Mouse (Mus musculus) limb, embryonic 12.5 days (tissue): ENCODE measurements at regions not wholly inside any gene's neighbourhood (a gene's known extent, or its start where the extent isn't known, plus 50 kb on each side); places are given as distances from the start of the nearest gene placed in this dataset.

Source experiments
- ATAC-seq: fragments of 200-750 bp; cut with Nextera tagmentation; 2 replicates; pipeline ENCODE4 v1.8.0; 2017; ENCODE audit warnings: low read depth, moderate TSS enrichment; ENCODE audit not compliant: insufficient number of reproducible peaks, insufficient read depth, low FRiP score, low TSS enrichment
- H3K27ac ChIP-seq: fragments of 300-500 bp; sonication (generic); 2 replicates; pipeline ENCODE4 v1.5.1; 2016; ENCODE audit warnings: mild to moderate bottlenecking, moderate library complexity
- H3K27me3 ChIP-seq: fragments of 300-500 bp; sonication (generic); 2 replicates; pipeline ENCODE4 v1.6.1; 2016; ENCODE audit warnings: mild to moderate bottlenecking, moderate library complexity
- H3K36me3 ChIP-seq: fragments of 300-500 bp; sonication (generic); 2 replicates; pipeline ENCODE4 v1.6.1; 2016; ENCODE audit warnings: mild to moderate bottlenecking, moderate library complexity
- H3K4me1 ChIP-seq: fragments of 300-500 bp; sonication (generic); replicated peaks from 2 replicates; pipeline ENCODE4 v1.6.1; 2016
- H3K4me2 ChIP-seq: fragments of 300-500 bp; sonication (generic); 2 replicates; pipeline ENCODE4 v1.6.1; 2016; ENCODE audit warnings: mild to moderate bottlenecking, moderate library complexity
- H3K4me3 ChIP-seq: fragments of 300-500 bp; sonication (generic); replicated peaks from 2 replicates; pipeline ENCODE4 v1.5.1; 2016; ENCODE audit warnings: mild to moderate bottlenecking
- H3K9ac ChIP-seq: fragments of 300-500 bp; sonication (generic); replicated peaks from 2 replicates; pipeline ENCODE4 v1.6.1; 2016; ENCODE audit warnings: mild to moderate bottlenecking, moderate library complexity
- H3K9me3 ChIP-seq: fragments of 300-500 bp; sonication (generic); 2 replicates; pipeline ENCODE4 v1.6.1; 2016; ENCODE audit warnings: mild to moderate bottlenecking, moderate library complexity
- WGBS: fragments of 180-500 bp; shearing (Covaris S2); methylation state at CpG from one replicate; pipeline ENCODE4 v1.1.7; 2016; 5-methylcytosine and 5-hydroxymethylcytosine counted together

GRCm38 (mm10) chr9:111746151-111746550, 56.0 kb upstream of the Stac start:
- H3K9ac ChIP-seq: no peak overlapping the region
- 0 out of 2 replicates have a peak, but pooled peaks cover 2% of the 10 kb centered on the region for H3K4me1 ChIP-seq
- H3K36me3 ChIP-seq: no peaks in the 10 kb centered on the region
- H3K4me2 ChIP-seq: no peak overlapping the region
- ATAC-seq: no peak
- H3K27ac ChIP-seq: no peak overlapping the region
- H3K27me3 ChIP-seq: no peaks in the 10 kb centered on the region
- H3K9me3 ChIP-seq: no peaks in the 10 kb centered on the region
- no peak overlapping the region for H3K4me3 ChIP-seq
- 83% methylated on average over 6 of the region's 6 CpGs for whole genome bisulfite sequencing

- Histone ChIP-seq H3K9me3 (no peaks in the 10 kb centered on the region), H3K4me3 (no peak overlapping the region), H3K4me1 (0 out of 2 replicates have a peak, but pooled peaks cover 3% of the 10 kb centered on the region), H3K9ac (no peak overlapping the region), H3K27ac (no peak overlapping the region), H3K27me3 (no peaks in the 10 kb centered on the region), H3K36me3 (no peaks in the 10 kb centered on the region), H3K4me2 (no peak overlapping the region)
- 46% methylated on average over 3 of the region's 3 CpGs for WGBS
- no peak for ATAC-seq
These were observed 55.1 kb upstream of the Stac start for GRCm38 (mm10) chr9:111745206-111745605.
